Mouse (Mus musculus): Measurements from ENCODE around the gene Itpkb. TPM values are rescaled to one million over a fixed set of nuclear protein-coding genes. Genes with fewer than 3 reads are reported as not detected.
A peak's percentile ranks its signal among the peaks of the same experiment; 100 is the strongest.

The Itpkb gene
- polyA plus RNA-seq, 1 experiment from 2014 or later, result 10.9 TPM

- H3K27me3 ChIP-seq (ENCODE audit: control insufficient read depth, insufficient read depth, low read length), result no peaks in the 10 kb centered on the region
- no peak for ATAC-seq (ENCODE audit: insufficient number of reproducible peaks, insufficient read depth, low FRiP score, low read depth)
- peak overlapping the region; percentile 69; the same call in 1 of the 2 replicates for H3K27ac ChIP-seq (ENCODE audit: low read length)
- peak overlapping the region; percentile 28 for H3K4me3 ChIP-seq (ENCODE audit: low read depth, low read length)
- H3K9me3 ChIP-seq (ENCODE audit: control insufficient read depth, low read depth, low read length), result no peaks in the 10 kb centered on the region
- H3K4me1 ChIP-seq (ENCODE audit: control insufficient read depth, insufficient read depth, low read length), result peaks cover 30% of the 10 kb centered on the region
- peak overlapping the region; percentile 60 for H3K4me2 ChIP-seq (replicated peaks; ENCODE audit: low read depth, low read length)
- no peaks in the 10 kb centered on the region for H3K36me3 ChIP-seq (ENCODE audit: control insufficient read depth, insufficient read depth, low read length)
- 20% methylated on average over 2 of the region's 2 CpGs for WGBS
- no peak overlapping the region for H3K9ac ChIP-seq (replicated peaks; ENCODE audit: low read depth, low read length)
Measured at GRCm38 (mm10) chr1:180364720-180365119, 34.4 kb downstream of the Itpkb start.

GRCm38 (mm10) chr1:180365180-180365810 is 35.0 kb downstream of the Itpkb start:
- WGBS, result under 1% methylated on average over 29 of the region's 29 CpGs
- peak; percentile 94 for ATAC-seq (ENCODE audit: insufficient number of reproducible peaks, insufficient read depth, low FRiP score, low read depth)
- Histone ChIP-seq H3K27me3 (ENCODE audit: control insufficient read depth, insufficient read depth, low read length) (no peaks in the 10 kb centered on the region), H3K36me3 (ENCODE audit: control insufficient read depth, insufficient read depth, low read length) (no peaks in the 10 kb centered on the region), H3K9me3 (ENCODE audit: control insufficient read depth, low read depth, low read length) (no peaks in the 10 kb centered on the region), H3K9ac (replicated peaks; ENCODE audit: low read depth, low read length) (no peak overlapping the region; the same call in 1 of the 2 replicates), H3K4me1 (ENCODE audit: control insufficient read depth, insufficient read depth, low read length) (peaks cover 30% of the 10 kb centered on the region), H3K4me3 (ENCODE audit: low read depth, low read length) (peak overlapping the region; percentile 28), H3K27ac (ENCODE audit: low read length) (peak overlapping the region; percentile 69; the same call in 1 of the 2 replicates), H3K4me2 (replicated peaks; ENCODE audit: low read depth, low read length) (peak overlapping the region; percentile 60)

GRCm38 (mm10) chr1:180365983-180366811 is 35.9 kb downstream of the Itpkb start:
- peak overlapping the region; percentile 69; the same call in 1 of the 2 replicates for H3K27ac ChIP-seq (ENCODE audit: low read length)
- H3K9me3 ChIP-seq (ENCODE audit: control insufficient read depth, low read depth, low read length), result no peaks in the 10 kb centered on the region
- 66% methylated on average over 18 of the region's 18 CpGs for WGBS
- peaks cover 30% of the 10 kb centered on the region for H3K4me1 ChIP-seq (ENCODE audit: control insufficient read depth, insufficient read depth, low read length)
- H3K9ac ChIP-seq (replicated peaks; ENCODE audit: low read depth, low read length), result no peak overlapping the region
- no peaks in the 10 kb centered on the region for H3K27me3 ChIP-seq (ENCODE audit: control insufficient read depth, insufficient read depth, low read length)
- peak overlapping the region; percentile 28; the same call in 1 of the 2 replicates for H3K4me3 ChIP-seq (ENCODE audit: low read depth, low read length)
- peak overlapping the region; percentile 60 for H3K4me2 ChIP-seq (replicated peaks; ENCODE audit: low read depth, low read length)
- no peaks in the 10 kb centered on the region for H3K36me3 ChIP-seq (ENCODE audit: control insufficient read depth, insufficient read depth, low read length)
- ATAC-seq (ENCODE audit: insufficient number of reproducible peaks, insufficient read depth, low FRiP score, low read depth), result no peak

- Histone ChIP-seq H3K9me3 (ENCODE audit: control insufficient read depth, low read depth, low read length) (no peaks in the 10 kb centered on the region), H3K9ac (replicated peaks; ENCODE audit: low read depth, low read length) (no peak overlapping the region), H3K27me3 (ENCODE audit: control insufficient read depth, insufficient read depth, low read length) (no peaks in the 10 kb centered on the region), H3K36me3 (ENCODE audit: control insufficient read depth, insufficient read depth, low read length) (no peaks in the 10 kb centered on the region), H3K4me1 (ENCODE audit: control insufficient read depth, insufficient read depth, low read length) (peaks cover 36% of the 10 kb centered on the region), H3K4me3 (ENCODE audit: low read depth, low read length) (no peak overlapping the region), H3K4me2 (replicated peaks; ENCODE audit: low read depth, low read length) (no peak overlapping the region), H3K27ac (ENCODE audit: low read length) (peak overlapping the region; percentile 69; the same call in 1 of the 2 replicates)
- no peak for ATAC-seq (ENCODE audit: insufficient number of reproducible peaks, insufficient read depth, low FRiP score, low read depth)
- 52% methylated on average over 3 of the region's 3 CpGs for WGBS
Measured at GRCm38 (mm10) chr1:180367045-180367619, 36.8 kb downstream of the Itpkb start.

DNA sequence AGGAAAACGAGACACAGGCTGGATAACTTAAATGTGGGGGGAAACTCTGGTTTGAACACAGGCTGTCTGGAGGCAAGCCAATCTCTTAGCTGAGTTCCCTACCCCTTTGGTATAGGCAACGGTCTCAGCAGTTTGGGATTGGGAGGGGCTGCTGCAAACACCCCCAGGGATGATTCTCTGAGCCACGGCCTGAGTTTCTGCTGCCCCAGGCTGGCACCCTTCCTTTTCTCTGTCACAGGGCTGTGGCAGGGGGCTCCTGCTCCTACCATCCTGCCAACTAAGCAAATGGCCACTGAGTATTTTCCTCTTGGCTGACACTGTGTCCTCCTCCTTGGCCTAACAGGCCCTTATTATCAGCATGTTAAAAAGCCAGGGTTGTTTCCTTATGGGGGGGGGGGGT is 37.3 kb downstream of the Itpkb start:
- H3K36me3 ChIP-seq (ENCODE audit: control insufficient read depth, insufficient read depth, low read length), result no peaks in the 10 kb centered on the region
- no peaks in the 10 kb centered on the region for H3K9me3 ChIP-seq (ENCODE audit: control insufficient read depth, low read depth, low read length)
- no peaks in the 10 kb centered on the region for H3K27me3 ChIP-seq (ENCODE audit: control insufficient read depth, insufficient read depth, low read length)
- H3K4me3 ChIP-seq (ENCODE audit: low read depth, low read length), result no peak overlapping the region
- no peak for ATAC-seq (ENCODE audit: insufficient number of reproducible peaks, insufficient read depth, low FRiP score, low read depth)
- H3K4me2 ChIP-seq (replicated peaks; ENCODE audit: low read depth, low read length), result no peak overlapping the region
- no peak overlapping the region for H3K27ac ChIP-seq (ENCODE audit: low read length)
- H3K4me1 ChIP-seq (ENCODE audit: control insufficient read depth, insufficient read depth, low read length), result peaks cover 36% of the 10 kb centered on the region
- 49% methylated on average over 3 of the region's 3 CpGs for WGBS
- no peak overlapping the region for H3K9ac ChIP-seq (replicated peaks; ENCODE audit: low read depth, low read length)

DNA sequence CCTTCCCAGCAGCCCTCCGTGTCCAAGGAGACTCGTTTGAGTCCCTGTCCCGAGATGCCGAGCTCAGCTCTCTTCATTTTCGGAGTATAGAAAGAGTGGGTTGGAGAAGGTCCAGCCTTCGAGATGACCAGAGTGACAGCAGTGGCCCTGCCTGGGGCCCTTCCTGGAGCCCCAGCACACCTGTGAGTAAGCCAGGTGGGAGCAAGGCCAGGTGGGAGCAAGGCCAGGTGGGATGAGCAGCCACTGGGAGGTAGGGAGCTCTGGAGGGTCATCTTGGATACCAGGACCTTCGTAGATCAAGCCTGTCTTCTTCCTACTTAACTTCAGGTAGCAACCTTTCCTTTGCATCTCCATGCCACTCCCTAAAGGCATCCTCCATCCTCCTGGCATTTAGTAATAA is 37.8 kb downstream of the Itpkb start:
- 79% methylated on average over 7 of the region's 7 CpGs for WGBS
- H3K27ac ChIP-seq (ENCODE audit: low read length), result no peak overlapping the region
- H3K4me2 ChIP-seq (replicated peaks; ENCODE audit: low read depth, low read length), result no peak overlapping the region
- H3K27me3 ChIP-seq (ENCODE audit: control insufficient read depth, insufficient read depth, low read length), result no peaks in the 10 kb centered on the region
- no peak for ATAC-seq (ENCODE audit: insufficient number of reproducible peaks, insufficient read depth, low FRiP score, low read depth)
- H3K36me3 ChIP-seq (ENCODE audit: control insufficient read depth, insufficient read depth, low read length), result no peaks in the 10 kb centered on the region
- H3K4me1 ChIP-seq (ENCODE audit: control insufficient read depth, insufficient read depth, low read length), result peaks cover 37% of the 10 kb centered on the region
- no peaks in the 10 kb centered on the region for H3K9me3 ChIP-seq (ENCODE audit: control insufficient read depth, low read depth, low read length)
- no peak overlapping the region for H3K4me3 ChIP-seq (ENCODE audit: low read depth, low read length)
- no peak overlapping the region for H3K9ac ChIP-seq (replicated peaks; ENCODE audit: low read depth, low read length)

GRCm38 (mm10) chr1:180368646-180369045 is 38.4 kb downstream of the Itpkb start:
- ATAC-seq (ENCODE audit: insufficient number of reproducible peaks, insufficient read depth, low FRiP score, low read depth), result no peak
- Histone ChIP-seq H3K4me2 (replicated peaks; ENCODE audit: low read depth, low read length) (no peak overlapping the region), H3K9me3 (ENCODE audit: control insufficient read depth, low read depth, low read length) (no peaks in the 10 kb centered on the region), H3K4me1 (ENCODE audit: control insufficient read depth, insufficient read depth, low read length) (peaks cover 32% of the 10 kb centered on the region), H3K9ac (replicated peaks; ENCODE audit: low read depth, low read length) (no peak overlapping the region), H3K27ac (ENCODE audit: low read length) (no peak overlapping the region), H3K4me3 (ENCODE audit: low read depth, low read length) (no peak overlapping the region), H3K27me3 (ENCODE audit: control insufficient read depth, insufficient read depth, low read length) (no peaks in the 10 kb centered on the region), H3K36me3 (ENCODE audit: control insufficient read depth, insufficient read depth, low read length) (no peaks in the 10 kb centered on the region)
- WGBS, result 68% methylated on average over 9 of the region's 9 CpGs

DNA sequence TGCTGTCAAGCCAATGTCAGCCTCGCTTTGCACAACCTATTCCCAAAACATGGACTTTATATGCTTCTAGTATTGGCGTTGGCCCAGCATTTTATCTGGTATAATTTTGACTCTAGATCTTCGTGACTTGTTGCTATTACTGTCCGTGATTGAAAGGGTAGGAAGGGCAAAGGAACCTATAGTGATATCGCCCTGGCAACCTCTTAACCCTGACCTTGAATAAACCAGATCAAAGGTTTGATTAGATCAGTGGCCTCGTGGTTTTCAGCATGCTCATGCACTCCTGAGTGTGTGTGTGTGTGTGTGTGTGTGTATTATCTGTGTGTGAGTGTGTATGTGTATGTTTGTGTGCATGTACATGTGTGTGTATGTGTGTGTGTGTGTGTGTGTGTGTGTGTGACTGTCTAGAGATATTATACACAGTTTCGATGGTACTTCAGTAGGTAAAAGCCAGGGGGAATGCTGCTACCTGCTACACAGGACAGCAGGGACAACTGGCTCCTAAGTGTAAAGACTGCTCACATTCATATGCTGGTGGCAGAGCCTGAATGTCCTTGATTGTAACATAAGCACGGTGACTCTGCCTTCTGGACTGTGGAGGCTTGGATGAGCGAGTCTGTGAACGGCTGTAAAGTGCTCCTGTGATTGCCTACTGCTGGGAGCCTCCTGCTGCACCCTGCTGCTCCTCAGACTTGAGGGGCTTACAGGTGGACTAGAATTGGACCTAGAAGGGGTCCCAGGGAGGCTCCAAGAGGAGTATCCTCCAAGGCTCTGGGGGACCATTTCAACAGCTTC is 40.8 kb downstream of the Itpkb start:
- no peaks in the 10 kb centered on the region for H3K9me3 ChIP-seq (ENCODE audit: control insufficient read depth, low read depth, low read length)
- H3K36me3 ChIP-seq (ENCODE audit: control insufficient read depth, insufficient read depth, low read length), result no peaks in the 10 kb centered on the region
- no peak for ATAC-seq (ENCODE audit: insufficient number of reproducible peaks, insufficient read depth, low FRiP score, low read depth)
- H3K4me3 ChIP-seq (ENCODE audit: low read depth, low read length), result no peak overlapping the region
- no peak overlapping the region for H3K4me2 ChIP-seq (replicated peaks; ENCODE audit: low read depth, low read length)
- H3K27ac ChIP-seq (ENCODE audit: low read length), result no peak overlapping the region
- no peak overlapping the region for H3K9ac ChIP-seq (replicated peaks; ENCODE audit: low read depth, low read length)
- WGBS, result 69% methylated on average over 10 of the region's 10 CpGs
- H3K4me1 ChIP-seq (ENCODE audit: control insufficient read depth, insufficient read depth, low read length), result peaks cover 29% of the 10 kb centered on the region
- no peaks in the 10 kb centered on the region for H3K27me3 ChIP-seq (ENCODE audit: control insufficient read depth, insufficient read depth, low read length)

All from stomach, embryonic 14.5 days (tissue).